Mouse (Mus musculus) limb, embryonic 14.5 days (tissue): ENCODE data around the gene Rhobtb1. TPM values are rescaled to one million over a fixed set of nuclear protein-coding genes. Genes with fewer than 3 reads are reported as not detected.

Source experiments
- ATAC-seq: fragments of 200-750 bp; cut with Nextera tagmentation; 2 replicates; pipeline ENCODE4 v1.8.0; 2017; ENCODE audit warnings: low read depth, moderate number of reproducible peaks, moderate TSS enrichment; ENCODE audit not compliant: low FRiP score
- DNase-seq: peaks from one replicate; pipeline ENCODE4 v3.0.0-alpha.2; 2015; ENCODE audit warnings: low spot score
- H3K27ac ChIP-seq: fragments of 300-500 bp; sonication (generic); replicated peaks from 2 replicates; pipeline ENCODE4 v1.5.1; 2014; ENCODE audit warnings: low read depth, mild to moderate bottlenecking, low read length, moderate library complexity, mixed read lengths
- H3K27me3 ChIP-seq: fragments of 300-500 bp; sonication (generic); 2 replicates; pipeline ENCODE4 v1.6.1; 2014; ENCODE audit warnings: low read length, mixed read lengths; ENCODE audit not compliant: control insufficient read depth, insufficient read depth
- H3K36me3 ChIP-seq: fragments of 300-500 bp; sonication (generic); 2 replicates; pipeline ENCODE4 v1.6.1; 2014; ENCODE audit warnings: mild to moderate bottlenecking, low read length, moderate library complexity, mixed read lengths; ENCODE audit not compliant: control insufficient read depth, insufficient read depth
- H3K4me1 ChIP-seq: fragments of 300-500 bp; sonication (generic); 2 replicates; pipeline ENCODE4 v1.6.1; 2014; ENCODE audit warnings: antibody characterized with exemption, low read length, mixed read lengths; ENCODE audit not compliant: control insufficient read depth, insufficient read depth
- H3K4me2 ChIP-seq: fragments of 300-500 bp; sonication (generic); replicated peaks from 2 replicates; pipeline ENCODE4 v1.6.1; 2014; ENCODE audit warnings: low read depth, mild to moderate bottlenecking, low read length, moderate library complexity; ENCODE audit not compliant: severe bottlenecking
- H3K4me3 ChIP-seq: fragments of 300-500 bp; sonication (generic); replicated peaks from 2 replicates; pipeline ENCODE4 v1.5.1; 2014; ENCODE audit warnings: low read length
- H3K9ac ChIP-seq: fragments of 300-500 bp; sonication (generic); 2 replicates; pipeline ENCODE4 v1.6.1; 2014; ENCODE audit warnings: mild to moderate bottlenecking, low read depth, low read length, moderate library complexity; ENCODE audit not compliant: severe bottlenecking
- H3K9me3 ChIP-seq: fragments of 300-500 bp; sonication (generic); 2 replicates; pipeline ENCODE4 v1.6.1; 2016; ENCODE audit warnings: low read length; ENCODE audit not compliant: control insufficient read depth
- POLR2A ChIP-seq: fragments of 200-500 bp; IDR thresholded peaks from 2 replicates; pipeline ENCODE4 v1.8.0; 2012; ENCODE audit warnings: inconsistent platforms, mild to moderate bottlenecking, moderate library complexity, borderline replicate concordance; ENCODE audit not compliant: insufficient read depth, insufficient read length; ENCODE audit errors: extremely low read depth
- WGBS: fragments of 180-500 bp; shearing (Covaris S2); extraction: QIAGEN DNeasy Blood & Tissue Kit; methylation state at CpG from one replicate; pipeline ENCODE4 v1.1.7; 2014; 5-methylcytosine and 5-hydroxymethylcytosine counted together
- polyA plus RNA-seq, 2 experiments: library from polyadenylated mRNA; depleted of rRNA in 1 of 2; stranded (reverse) in 1 of 2; unstranded in 1 of 2; fragments of >200 nt; fragmentation: Nextera tagmentation in 1 of 2; extraction: Ambion mirVana in 1 of 2; gene quantifications; 2 replicates each; pipeline versions ENCODE4 v1.2.1 to v1.2.3; 2012 to 2014

Rhobtb1 gene
- polyA plus RNA-seq, 2 experiments, result 17.5 to 35.0 TPM

GRCm38 (mm10) chr10:69220296-69220695 is 69.1 kb downstream of the Rhobtb1 start:
- 79% methylated on average over 6 of the region's 6 CpGs for WGBS

GRCm38 (mm10) chr10:69221148-69221547 is 69.9 kb downstream of the Rhobtb1 start:
- H3K9me3 ChIP-seq, result 0 out of 2 replicates have a peak, but pooled peaks cover 3% of the 10 kb centered on the region
- DNase-seq (no peak), ATAC-seq (no peak)
- WGBS, result 91% methylated on average over 9 of the region's 9 CpGs
- no peaks in the 10 kb centered on the region for H3K4me1 ChIP-seq
- no peak overlapping the region for H3K9ac ChIP-seq
- peaks cover 30% of the 10 kb centered on the region for H3K36me3 ChIP-seq
- H3K4me3 ChIP-seq, result no peak overlapping the region
- H3K27me3 ChIP-seq, result no peaks in the 10 kb centered on the region
- H3K27ac ChIP-seq, result no peak overlapping the region
- no peak overlapping the region for H3K4me2 ChIP-seq
- no peak for TF ChIP-seq POLR2A

More at GRCm38 (mm10) chr10:69220296-69220695, 69.1 kb downstream of the Rhobtb1 start:
- Histone ChIP-seq H3K9ac (no peak overlapping the region), H3K36me3 (peaks cover 25% of the 10 kb centered on the region), H3K27ac (no peak overlapping the region), H3K4me2 (no peak overlapping the region), H3K4me3 (no peak overlapping the region), H3K9me3 (0 out of 2 replicates have a peak, but pooled peaks cover 3% of the 10 kb centered on the region), H3K4me1 (no peaks in the 10 kb centered on the region), H3K27me3 (no peaks in the 10 kb centered on the region)
- ATAC-seq, result no peak
- no peak for DNase-seq
- no peak for TF ChIP-seq POLR2A

GRCm38 (mm10) chr10:69221955-69222354 is 70.7 kb downstream of the Rhobtb1 start:
- TF ChIP-seq POLR2A, result no peak
- WGBS, result 90% methylated on average over 3 of the region's 3 CpGs
- ATAC-seq (no peak), DNase-seq (no peak)
- H3K9me3 ChIP-seq, result no peaks in the 10 kb centered on the region
- H3K27ac ChIP-seq, result no peak overlapping the region
- no peak overlapping the region for H3K9ac ChIP-seq
- H3K4me1 ChIP-seq, result no peaks in the 10 kb centered on the region
- H3K27me3 ChIP-seq, result no peaks in the 10 kb centered on the region
- H3K4me3 ChIP-seq, result no peak overlapping the region
- peaks cover 26% of the 10 kb centered on the region for H3K36me3 ChIP-seq
- no peak overlapping the region for H3K4me2 ChIP-seq

GRCm38 (mm10) chr10:69223232-69223631 is 72.0 kb downstream of the Rhobtb1 start:
- Histone ChIP-seq H3K4me2 (no peak overlapping the region), H3K9ac (no peak overlapping the region), H3K9me3 (no peaks in the 10 kb centered on the region), H3K36me3 (peaks cover 25% of the 10 kb centered on the region), H3K27ac (no peak overlapping the region), H3K4me1 (no peaks in the 10 kb centered on the region), H3K4me3 (no peak overlapping the region), H3K27me3 (no peaks in the 10 kb centered on the region)
- DNase-seq, result no peak
- no peak for TF ChIP-seq POLR2A
- no peak for ATAC-seq
- 95% methylated on average over 4 of the region's 4 CpGs for WGBS

- DNase-seq (no peak), ATAC-seq (no peak)
- Histone ChIP-seq H3K9ac (no peak overlapping the region), H3K4me1 (no peaks in the 10 kb centered on the region), H3K36me3 (peaks cover 25% of the 10 kb centered on the region), H3K9me3 (no peaks in the 10 kb centered on the region), H3K27me3 (no peaks in the 10 kb centered on the region), H3K27ac (no peak overlapping the region), H3K4me3 (no peak overlapping the region), H3K4me2 (no peak overlapping the region)
- TF ChIP-seq POLR2A, result no peak
- whole genome bisulfite sequencing, result 82% methylated on average over 7 of the region's 7 CpGs
These were observed 73.0 kb downstream of the Rhobtb1 start for GRCm38 (mm10) chr10:69224276-69224675.

GRCm38 (mm10) chr10:69225471-69225870 is 74.2 kb downstream of the Rhobtb1 start:
- WGBS, result 98% methylated on average over 5 of the region's 5 CpGs
- H3K36me3 ChIP-seq, result peaks cover 23% of the 10 kb centered on the region
- ATAC-seq (no peak), DNase-seq (no peak)
- TF ChIP-seq POLR2A, result no peak
- no peaks in the 10 kb centered on the region for H3K27me3 ChIP-seq
- no peaks in the 10 kb centered on the region for H3K4me1 ChIP-seq
- no peak overlapping the region for H3K4me3 ChIP-seq
- no peak overlapping the region for H3K4me2 ChIP-seq
- no peak overlapping the region for H3K9ac ChIP-seq
- H3K27ac ChIP-seq, result no peak overlapping the region
- H3K9me3 ChIP-seq, result no peaks in the 10 kb centered on the region
